Mouse (Mus musculus): ENCODE data around the gene Sfmbt2. TPM values are rescaled to one million over a fixed set of nuclear protein-coding genes. Genes with fewer than 3 reads are reported as not detected.

The Sfmbt2 gene
- polyA plus RNA-seq, 1 experiment from 2014 or later, result 0.65 TPM

- Histone ChIP-seq H3K9me3 (ENCODE audit: control insufficient read depth, low read length) (no peaks in the 10 kb centered on the region), H3K27ac (replicated peaks) (no peak overlapping the region), H3K9ac (ENCODE audit: low read length) (no peak overlapping the region), H3K4me1 (replicated peaks; ENCODE audit: control insufficient read depth, insufficient read depth) (no peaks in the 10 kb centered on the region), H3K4me3 (ENCODE audit: low read depth, low read length) (no peak overlapping the region), H3K27me3 (ENCODE audit: control insufficient read depth, insufficient read depth, low read length) (no peaks in the 10 kb centered on the region), H3K4me2 (replicated peaks; ENCODE audit: low read depth) (no peak overlapping the region), H3K36me3 (ENCODE audit: control insufficient read depth, insufficient read depth, low read length) (no peaks in the 10 kb centered on the region; the same call in 1 of the 2 replicates)
- TF ChIP-seq EP300 (optimal IDR thresholded peaks at IDR 0.05), result no peak
- WGBS, result 50% methylated on average over 5 of the region's 5 CpGs
- no peak for DNase-seq (ENCODE audit: low spot score)
- ATAC-seq (ENCODE audit: low FRiP score, low TSS enrichment), result no peak
These were observed 151.6 kb downstream of the Sfmbt2 start for GRCm38 (mm10) chr2:10521719-10522415.

- ATAC-seq (ENCODE audit: low FRiP score, low TSS enrichment), result no peak
- Histone ChIP-seq H3K9me3 (ENCODE audit: control insufficient read depth, low read length) (no peaks in the 10 kb centered on the region), H3K27ac (replicated peaks) (no peak overlapping the region), H3K36me3 (ENCODE audit: control insufficient read depth, insufficient read depth, low read length) (no peaks in the 10 kb centered on the region; the same call in 1 of the 2 replicates), H3K27me3 (ENCODE audit: control insufficient read depth, insufficient read depth, low read length) (no peaks in the 10 kb centered on the region), H3K4me2 (replicated peaks; ENCODE audit: low read depth) (no peak overlapping the region), H3K9ac (ENCODE audit: low read length) (no peak overlapping the region), H3K4me1 (replicated peaks; ENCODE audit: control insufficient read depth, insufficient read depth) (no peaks in the 10 kb centered on the region), H3K4me3 (ENCODE audit: low read depth, low read length) (no peak overlapping the region)
- WGBS, result 86% methylated on average over 7 of the region's 7 CpGs
- DNase-seq (ENCODE audit: low spot score), result no peak
- TF ChIP-seq CTCF (IDR thresholded peaks at IDR 0.05; ENCODE audit: low read depth) (no peak), EP300 (optimal IDR thresholded peaks at IDR 0.05) (no peak)
These were observed 155.3 kb downstream of the Sfmbt2 start for GRCm38 (mm10) chr2:10525622-10526021.

- H3K4me2 ChIP-seq (replicated peaks; ENCODE audit: low read depth), result no peak overlapping the region
- H3K9ac ChIP-seq (ENCODE audit: low read length), result no peak overlapping the region
- H3K4me1 ChIP-seq (replicated peaks; ENCODE audit: control insufficient read depth, insufficient read depth), result no peaks in the 10 kb centered on the region
- no peak for DNase-seq (ENCODE audit: low spot score)
- no peaks in the 10 kb centered on the region for H3K9me3 ChIP-seq (ENCODE audit: control insufficient read depth, low read length)
- no peaks in the 10 kb centered on the region for H3K36me3 ChIP-seq (ENCODE audit: control insufficient read depth, insufficient read depth, low read length)
- H3K27me3 ChIP-seq (ENCODE audit: control insufficient read depth, insufficient read depth, low read length), result no peaks in the 10 kb centered on the region
- TF ChIP-seq CTCF (IDR thresholded peaks at IDR 0.05; ENCODE audit: low read depth), result no peak
- TF ChIP-seq EP300 (optimal IDR thresholded peaks at IDR 0.05), result no peak
- H3K4me3 ChIP-seq (ENCODE audit: low read depth, low read length), result no peak overlapping the region
- ATAC-seq (ENCODE audit: low FRiP score, low TSS enrichment), result no peak
- WGBS, result 83% methylated on average over 4 of the region's 4 CpGs
- no peak overlapping the region for H3K27ac ChIP-seq (replicated peaks)
These were observed 171.5 kb downstream of the Sfmbt2 start for GRCm38 (mm10) chr2:10541762-10542161.

GRCm38 (mm10) chr2:10542388-10542787 is 172.1 kb downstream of the Sfmbt2 start:
- ATAC-seq (ENCODE audit: low FRiP score, low TSS enrichment) (no peak), DNase-seq (ENCODE audit: low spot score) (no peak)
- TF ChIP-seq CTCF (IDR thresholded peaks at IDR 0.05; ENCODE audit: low read depth) (no peak), EP300 (optimal IDR thresholded peaks at IDR 0.05) (no peak)
- H3K9me3 ChIP-seq (ENCODE audit: control insufficient read depth, low read length), result no peaks in the 10 kb centered on the region
- H3K27ac ChIP-seq (replicated peaks), result no peak overlapping the region
- no peaks in the 10 kb centered on the region for H3K36me3 ChIP-seq (ENCODE audit: control insufficient read depth, insufficient read depth, low read length)
- no peak overlapping the region for H3K9ac ChIP-seq (ENCODE audit: low read length)
- no peaks in the 10 kb centered on the region for H3K27me3 ChIP-seq (ENCODE audit: control insufficient read depth, insufficient read depth, low read length)
- WGBS, result 60% methylated on average over 7 of the region's 7 CpGs
- no peak overlapping the region for H3K4me2 ChIP-seq (replicated peaks; ENCODE audit: low read depth)
- H3K4me1 ChIP-seq (replicated peaks; ENCODE audit: control insufficient read depth, insufficient read depth), result no peaks in the 10 kb centered on the region
- H3K4me3 ChIP-seq (ENCODE audit: low read depth, low read length), result no peak overlapping the region

GRCm38 (mm10) chr2:10558816-10559215 is 188.5 kb downstream of the Sfmbt2 start:
- DNase-seq (ENCODE audit: low spot score), result no peak
- WGBS, result 75% methylated on average over 1 of the region's 1 CpGs
- Histone ChIP-seq H3K4me3 (ENCODE audit: low read depth, low read length) (no peak overlapping the region), H3K36me3 (ENCODE audit: control insufficient read depth, insufficient read depth, low read length) (no peaks in the 10 kb centered on the region), H3K4me2 (replicated peaks; ENCODE audit: low read depth) (no peak overlapping the region), H3K27me3 (ENCODE audit: control insufficient read depth, insufficient read depth, low read length) (no peaks in the 10 kb centered on the region), H3K9me3 (ENCODE audit: control insufficient read depth, low read length) (no peaks in the 10 kb centered on the region), H3K9ac (ENCODE audit: low read length) (no peak overlapping the region), H3K4me1 (replicated peaks; ENCODE audit: control insufficient read depth, insufficient read depth) (no peaks in the 10 kb centered on the region), H3K27ac (replicated peaks) (no peak overlapping the region)
- TF ChIP-seq CTCF (IDR thresholded peaks at IDR 0.05; ENCODE audit: low read depth), result no peak
- no peak for TF ChIP-seq EP300 (optimal IDR thresholded peaks at IDR 0.05)
- no peak for ATAC-seq (ENCODE audit: low FRiP score, low TSS enrichment)

GRCm38 (mm10) chr2:10565491-10565890 is 195.2 kb downstream of the Sfmbt2 start:
- H3K9me3 ChIP-seq (ENCODE audit: control insufficient read depth, low read length), result no peaks in the 10 kb centered on the region
- H3K27ac ChIP-seq (replicated peaks), result no peak overlapping the region
- no peak overlapping the region for H3K9ac ChIP-seq (ENCODE audit: low read length)
- TF ChIP-seq EP300 (optimal IDR thresholded peaks at IDR 0.05) (no peak), CTCF (IDR thresholded peaks at IDR 0.05; ENCODE audit: low read depth) (no peak)
- 83% methylated on average over 3 of the region's 3 CpGs for WGBS
- H3K36me3 ChIP-seq (ENCODE audit: control insufficient read depth, insufficient read depth, low read length), result no peaks in the 10 kb centered on the region
- H3K4me2 ChIP-seq (replicated peaks; ENCODE audit: low read depth), result no peak overlapping the region
- no peak for DNase-seq (ENCODE audit: low spot score)
- H3K4me3 ChIP-seq (ENCODE audit: low read depth, low read length), result no peak overlapping the region
- no peak for ATAC-seq (ENCODE audit: low FRiP score, low TSS enrichment)
- H3K27me3 ChIP-seq (ENCODE audit: control insufficient read depth, insufficient read depth, low read length), result no peaks in the 10 kb centered on the region
- no peaks in the 10 kb centered on the region for H3K4me1 ChIP-seq (replicated peaks; ENCODE audit: control insufficient read depth, insufficient read depth)
